Mouse (Mus musculus): ENCODE data around the gene Gm3448.
"Not testable (repeated sequence)": the region's sequence is repeated elsewhere in the genome, so short reads cannot be mapped to it uniquely, and the experiment has no call there.

- TF ChIP-seq POLR2A (IDR thresholded peaks at IDR 0.05; ENCODE audit: borderline replicate concordance, low read depth, low read length); CTCF (IDR thresholded peaks at IDR 0.05; ENCODE audit: low read depth, low read length): not testable (repeated sequence)
Measured at GRCm38 (mm10) chr17:14978362-14979038, 62.8 kb downstream of the Gm3448 start, which contains the start of the genes 9030025P20Rik and Gm3417.
